Mouse (Mus musculus) v-Abl transformed pro-B cells (cell line): ENCODE measurements at regions not wholly inside any gene's neighbourhood (a gene's known extent, or its start where the extent isn't known, plus 50 kb on each side); places are given as distances from the start of the nearest gene placed in this dataset.

Experiments used
- in situ Hi-C, 2 experiments: fragments of 400-800 bp; cut with MboI; formaldehyde crosslinking; loops; one replicate each; pipeline ENCODE4 v1.15.1; 2025; ENCODE audit not compliant: unreplicated experiment in 2 of 2

- in situ Hi-C loops: loop anchor here in 1 of 2 experiments (10.0 to 25.0 kb wide), 2 partner anchors 91 to 1329 kb away; no protein-coding TSS in a partner anchor
Measured at GRCm38 (mm10) chr5:38616296-38616695, 53.3 kb upstream of the Wdr1 start.
